Mouse (Mus musculus) heart, adult 9 months (tissue): ENCODE data around the gene Olfr1366.
"Not testable (repeated sequence)": the region's sequence is repeated elsewhere in the genome, so short reads cannot be mapped to it uniquely, and the experiment has no call there.

Experiments used
- DNase-seq, 2 experiments: peaks; one replicate each; pipeline ENCODE4 v3.0.0; 2022; ENCODE audit warnings: low spot score in 2 of 2

Olfr1366 gene

GRCm38 (mm10) chr13:21542708-21543107 is at the start of gene Olfr1366:
Olfr1366 (minus strand) TSS chr13:21542808.
- DNase-seq: no peak

- DNase-seq: no peak
Observed at GRCm38 (mm10) chr13:21591618-21592017, 49.0 kb upstream of the Olfr1366 start.

GRCm38 (mm10) chr13:21581659-21582058 is 39.1 kb upstream of the Olfr1366 start, which contains the start of gene Olfr1364:
Olfr1364 (minus strand) TSS chr13:21581759.
- DNase-seq: no peak

GRCm38 (mm10) chr13:21559793-21560192 is 17.2 kb upstream of the Olfr1366 start, which contains the start of gene Olfr1535:
Olfr1535 (minus strand) TSS chr13:21559893.
- no peak for DNase-seq

- DNase-seq: no peak
Observed at GRCm38 (mm10) chr13:21550416-21551110, 8.0 kb upstream of the Olfr1366 start.

- DNase-seq: no peak
Observed at GRCm38 (mm10) chr13:21549487-21549886, 6.9 kb upstream of the Olfr1366 start.

- peak; percentile 87 to 90 for DNase-seq
Observed at GRCm38 (mm10) chr13:21530781-21531201, 11.8 kb downstream of the Olfr1366 start, which contains the start of gene Zkscan8. Zkscan8 (minus strand) TSS chr13:21531120.

GRCm38 (mm10) chr13:21530136-21530535 is 12.5 kb downstream of the Olfr1366 start:
- DNase-seq: no peak

- DNase-seq: peak; percentile 83
Observed at GRCm38 (mm10) chr13:21506221-21506649, 36.4 kb downstream of the Olfr1366 start.

- DNase-seq: no peak
Observed at GRCm38 (mm10) chr13:21502296-21502695, 40.3 kb downstream of the Olfr1366 start.

- DNase-seq: not testable (repeated sequence)
Observed at GRCm38 (mm10) chr13:21501182-21501581, 41.4 kb downstream of the Olfr1366 start, which contains the start of gene Gm11273. Gm11273 (minus strand) TSS chr13:21501418.

GRCm38 (mm10) chr13:21495080-21495479 is 47.5 kb downstream of the Olfr1366 start, which contains the start of gene AK157302:
AK157302 (plus strand) TSS chr13:21495223.
- DNase-seq: no peak

- no peak for DNase-seq
Observed at GRCm38 (mm10) chr13:21492847-21493246, 49.8 kb downstream of the Olfr1366 start.

- DNase-seq: no peak
Observed at GRCm38 (mm10) chr13:21486881-21487280, 55.7 kb downstream of the Olfr1366 start.
